Mouse (Mus musculus) heart, embryonic 13.5 days (tissue): ENCODE measurements at regions not wholly inside any gene's neighbourhood (a gene's known extent, or its start where the extent isn't known, plus 50 kb on each side); places are given as distances from the start of the nearest gene placed in this dataset.

ENCODE experiments used
- ATAC-seq: fragments of 200-750 bp; cut with Nextera tagmentation; 2 replicates; pipeline ENCODE4 v1.8.0; 2017; ENCODE audit warnings: moderate TSS enrichment; ENCODE audit not compliant: insufficient number of reproducible peaks, low FRiP score, low TSS enrichment; ENCODE audit errors: extremely low read depth
- H3K27ac ChIP-seq: fragments of 300-500 bp; sonication (generic); replicated peaks from 2 replicates; pipeline ENCODE4 v1.5.1; 2015; ENCODE audit warnings: moderate library complexity, mild to moderate bottlenecking, inconsistent platforms
- H3K27me3 ChIP-seq: fragments of 300-500 bp; sonication (generic); replicated peaks from 2 replicates; pipeline ENCODE4 v1.6.1; 2015; ENCODE audit warnings: mild to moderate bottlenecking, inconsistent platforms
- H3K36me3 ChIP-seq: fragments of 300-500 bp; sonication (generic); 2 replicates; pipeline ENCODE4 v1.6.1; 2015; ENCODE audit warnings: mild to moderate bottlenecking, inconsistent platforms
- H3K4me1 ChIP-seq: fragments of 300-500 bp; sonication (generic); 2 replicates; pipeline ENCODE4 v1.6.1; 2015; ENCODE audit warnings: inconsistent platforms
- H3K4me2 ChIP-seq: fragments of 300-500 bp; sonication (generic); 2 replicates; pipeline ENCODE4 v1.6.1; 2015; ENCODE audit warnings: inconsistent platforms, mild to moderate bottlenecking, moderate library complexity
- H3K4me3 ChIP-seq: fragments of 300-500 bp; sonication (generic); 2 replicates; pipeline ENCODE4 v1.5.1; 2015; ENCODE audit warnings: moderate library complexity, mild to moderate bottlenecking, inconsistent platforms
- H3K9ac ChIP-seq: fragments of 300-500 bp; sonication (generic); 2 replicates; pipeline ENCODE4 v1.6.1; 2015; ENCODE audit warnings: inconsistent platforms, mild to moderate bottlenecking, moderate library complexity
- H3K9me3 ChIP-seq: fragments of 300-500 bp; sonication (generic); 2 replicates; pipeline ENCODE4 v1.6.1; 2016; ENCODE audit warnings: inconsistent platforms
- WGBS: fragments of 180-500 bp; shearing (Covaris S2); methylation state at CpG from one replicate; pipeline ENCODE4 v1.1.7; 2015; ENCODE audit warnings: mixed read lengths; 5-methylcytosine and 5-hydroxymethylcytosine counted together

DNA sequence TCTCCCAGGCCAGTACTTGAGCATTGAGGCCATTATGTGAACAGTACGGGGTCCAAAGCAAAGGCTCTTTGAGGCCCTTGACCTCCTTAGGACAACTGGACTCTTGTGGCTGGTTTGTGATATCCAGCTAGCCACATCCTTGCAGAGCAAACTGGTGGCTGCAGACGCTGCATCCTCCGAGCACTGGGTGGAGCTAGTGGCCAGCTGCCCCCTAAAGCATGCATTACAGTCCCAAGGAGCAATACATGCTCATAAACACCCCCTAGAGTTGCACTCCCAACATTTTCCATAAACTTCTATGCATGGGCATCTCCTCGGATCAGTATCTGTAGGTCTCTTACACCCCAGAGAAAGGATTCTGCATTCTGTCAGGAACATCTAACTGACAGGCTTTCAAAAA, 86.4 kb upstream of the Zmiz1 start:
- H3K9ac ChIP-seq, result no peak overlapping the region
- peaks cover 5% of the 10 kb centered on the region for H3K36me3 ChIP-seq
- no peak overlapping the region for H3K4me2 ChIP-seq
- H3K4me1 ChIP-seq, result peaks cover 38% of the 10 kb centered on the region
- H3K4me3 ChIP-seq, result no peak overlapping the region
- H3K27ac ChIP-seq, result no peak overlapping the region
- H3K9me3 ChIP-seq, result peaks cover 5% of the 10 kb centered on the region; the same call in 1 of the 2 replicates
- no peaks in the 10 kb centered on the region for H3K27me3 ChIP-seq
- WGBS, result 38% methylated on average over 4 of the region's 4 CpGs
- no peak for ATAC-seq

DNA sequence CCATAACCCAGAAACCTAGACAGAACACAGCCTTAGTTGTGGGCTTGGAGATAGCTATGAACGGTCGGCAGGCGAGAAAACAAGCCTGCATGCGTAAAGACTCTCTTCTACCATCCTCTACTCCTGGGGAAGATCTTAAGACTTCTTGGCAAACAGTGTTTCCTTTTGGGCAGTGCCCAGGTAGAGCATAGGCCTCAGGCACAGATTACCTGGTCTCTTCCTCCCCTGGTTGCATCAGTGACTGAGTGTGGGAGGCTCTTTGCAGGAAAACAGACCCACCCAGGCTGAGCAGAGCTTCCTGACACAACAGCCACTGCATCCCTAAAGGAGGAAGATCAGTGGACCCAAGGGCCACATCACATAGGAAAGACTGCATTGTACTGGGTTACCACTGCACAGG, 85.8 kb upstream of the Zmiz1 start:
- H3K27ac ChIP-seq, result no peak overlapping the region
- H3K4me2 ChIP-seq, result no peak overlapping the region
- H3K36me3 ChIP-seq, result peaks cover 5% of the 10 kb centered on the region
- no peak for ATAC-seq
- peaks cover 39% of the 10 kb centered on the region for H3K4me1 ChIP-seq
- H3K27me3 ChIP-seq, result no peaks in the 10 kb centered on the region
- WGBS, result 87% methylated on average over 4 of the region's 4 CpGs
- no peak overlapping the region for H3K4me3 ChIP-seq
- peaks cover 5% of the 10 kb centered on the region; the same call in 1 of the 2 replicates for H3K9me3 ChIP-seq
- H3K9ac ChIP-seq, result no peak overlapping the region

DNA sequence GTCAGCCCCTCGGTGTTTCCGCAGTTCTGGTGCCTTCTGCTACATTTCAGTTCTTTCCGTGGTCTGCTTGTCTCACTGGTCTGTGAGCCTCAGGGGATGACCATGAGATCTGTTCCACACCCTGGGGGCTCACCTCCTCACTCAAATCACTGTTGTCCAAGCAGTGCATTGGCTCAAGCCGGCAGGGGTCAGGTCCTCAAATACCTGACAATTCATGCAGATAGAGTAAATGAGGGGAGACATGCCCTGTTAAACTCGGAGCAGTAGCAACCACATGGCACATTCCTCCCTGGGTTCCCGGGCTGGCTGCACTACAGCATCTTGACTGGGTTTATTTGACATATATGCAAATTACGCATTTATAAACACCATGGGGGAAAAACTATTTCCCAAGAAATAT, 84.0 kb upstream of the Zmiz1 start:
- H3K36me3 ChIP-seq, result no peaks in the 10 kb centered on the region
- no peak overlapping the region for H3K4me2 ChIP-seq
- H3K4me1 ChIP-seq, result peaks cover 52% of the 10 kb centered on the region
- H3K27ac ChIP-seq, result no peak overlapping the region
- H3K4me3 ChIP-seq, result no peak overlapping the region
- WGBS, result 75% methylated on average over 7 of the region's 7 CpGs
- no peak overlapping the region for H3K9ac ChIP-seq
- ATAC-seq, result no peak
- no peaks in the 10 kb centered on the region for H3K9me3 ChIP-seq
- H3K27me3 ChIP-seq, result no peaks in the 10 kb centered on the region

DNA sequence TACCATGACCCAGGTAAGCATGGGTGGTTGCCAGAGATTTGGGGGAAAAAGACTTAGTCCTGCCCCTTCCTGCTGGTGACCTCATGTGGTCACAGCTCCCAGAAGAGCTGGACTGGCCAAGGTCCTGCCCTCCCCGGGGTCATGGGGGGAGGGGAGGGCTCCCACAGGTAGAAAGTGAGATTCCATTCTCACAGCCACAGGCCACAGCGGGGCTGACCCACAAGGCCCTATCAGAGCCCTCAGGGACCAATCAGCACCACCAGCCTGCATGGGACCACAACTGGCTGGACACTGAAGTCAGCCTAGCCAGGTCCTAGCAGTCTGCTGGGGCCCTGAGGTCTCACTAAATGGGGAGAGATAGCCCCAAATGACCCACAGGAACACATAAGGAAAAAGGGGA, 81.9 kb upstream of the Zmiz1 start:
- peaks cover 37% of the 10 kb centered on the region for H3K4me1 ChIP-seq
- peak overlapping the region; percentile 88 for H3K9ac ChIP-seq
- no peaks in the 10 kb centered on the region for H3K36me3 ChIP-seq
- ATAC-seq, result no peak
- H3K27ac ChIP-seq, result peak overlapping the region; percentile 100
- H3K27me3 ChIP-seq, result no peaks in the 10 kb centered on the region
- 34% methylated on average over 2 of the region's 2 CpGs for WGBS
- H3K4me2 ChIP-seq, result peak overlapping the region; percentile 76
- H3K4me3 ChIP-seq, result peak overlapping the region; percentile 60; the same call in 1 of the 2 replicates
- H3K9me3 ChIP-seq, result no peaks in the 10 kb centered on the region

DNA sequence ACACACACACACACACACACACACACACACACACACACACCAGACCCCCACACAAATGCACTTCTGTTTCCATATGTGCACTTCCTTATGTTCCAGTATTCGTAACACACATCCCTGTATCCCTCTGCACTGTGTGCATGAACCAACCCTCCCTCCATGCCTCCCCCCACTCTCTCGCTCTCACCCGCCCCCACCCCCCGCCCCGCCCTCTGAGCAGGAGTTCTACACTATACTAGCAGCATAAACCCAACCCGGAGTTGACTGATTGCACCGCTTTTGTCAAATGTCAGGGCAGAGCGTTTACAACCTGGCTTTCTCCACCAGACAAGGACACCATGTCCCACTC, 81.5 kb upstream of the Zmiz1 start:
- WGBS, result 7% methylated on average over 8 of the region's 8 CpGs

DNA sequence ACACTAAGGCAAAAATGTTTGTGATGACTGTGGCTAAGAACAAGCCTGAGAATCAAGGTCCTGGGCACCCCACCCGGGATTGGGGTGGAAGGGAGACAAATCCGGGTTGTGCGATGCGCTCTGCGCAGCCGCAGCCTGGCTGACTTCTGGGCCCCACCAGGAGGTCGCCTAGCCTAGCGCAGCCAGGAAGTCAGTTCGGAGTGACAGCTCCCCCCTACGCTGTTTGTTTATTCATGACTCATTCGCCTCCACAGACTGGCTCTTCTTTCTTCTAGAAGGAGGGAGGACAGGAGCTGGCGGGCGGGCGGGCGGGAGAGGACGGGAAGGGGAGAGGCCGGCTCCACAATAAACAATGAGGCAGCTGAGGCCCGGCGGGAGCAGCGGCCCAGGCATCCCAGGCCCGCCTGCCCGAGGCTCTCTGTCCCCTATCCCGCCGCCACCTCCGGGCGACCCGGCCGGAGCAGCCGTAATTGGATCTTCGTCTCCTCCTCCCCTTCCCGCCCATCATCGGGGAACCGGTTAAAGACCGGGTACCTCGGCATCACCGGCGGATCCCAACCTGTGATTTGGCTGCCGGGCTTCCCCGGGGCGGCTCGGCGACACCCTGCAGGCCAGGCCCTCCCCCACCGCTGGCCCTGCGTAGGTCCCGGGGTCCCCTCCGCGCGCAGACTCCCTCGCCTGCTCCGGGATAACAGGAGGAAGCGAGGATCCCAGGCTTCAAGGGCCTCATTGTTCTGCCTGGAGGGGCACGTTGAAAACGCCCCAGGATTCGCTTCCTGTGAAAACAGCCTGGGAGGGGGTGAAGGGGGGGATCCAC, 80.9 kb upstream of the Zmiz1 start:
- Histone ChIP-seq H3K27ac (peak overlapping the region; percentile 100), H3K4me2 (peak overlapping the region; percentile 76), H3K4me1 (peaks cover 39% of the 10 kb centered on the region), H3K9ac (peak overlapping the region; percentile 88), H3K4me3 (peak overlapping the region; percentile 60), H3K36me3 (no peaks in the 10 kb centered on the region), H3K27me3 (no peaks in the 10 kb centered on the region), H3K9me3 (no peaks in the 10 kb centered on the region)
- peak; percentile 73 for ATAC-seq
- WGBS, result 1% methylated on average over 54 of the region's 54 CpGs

More for the DNA sequence above, 81.5 kb upstream of the Zmiz1 start:
- Histone ChIP-seq H3K27me3 (no peaks in the 10 kb centered on the region), H3K9ac (peak overlapping the region; percentile 88), H3K4me1 (peaks cover 39% of the 10 kb centered on the region), H3K4me3 (peak overlapping the region; percentile 60), H3K27ac (peak overlapping the region; percentile 100), H3K4me2 (peak overlapping the region; percentile 76), H3K9me3 (no peaks in the 10 kb centered on the region), H3K36me3 (no peaks in the 10 kb centered on the region)
- 0 out of 2 replicates have a peak, but pooled peaks have one; percentile 12 for ATAC-seq

DNA sequence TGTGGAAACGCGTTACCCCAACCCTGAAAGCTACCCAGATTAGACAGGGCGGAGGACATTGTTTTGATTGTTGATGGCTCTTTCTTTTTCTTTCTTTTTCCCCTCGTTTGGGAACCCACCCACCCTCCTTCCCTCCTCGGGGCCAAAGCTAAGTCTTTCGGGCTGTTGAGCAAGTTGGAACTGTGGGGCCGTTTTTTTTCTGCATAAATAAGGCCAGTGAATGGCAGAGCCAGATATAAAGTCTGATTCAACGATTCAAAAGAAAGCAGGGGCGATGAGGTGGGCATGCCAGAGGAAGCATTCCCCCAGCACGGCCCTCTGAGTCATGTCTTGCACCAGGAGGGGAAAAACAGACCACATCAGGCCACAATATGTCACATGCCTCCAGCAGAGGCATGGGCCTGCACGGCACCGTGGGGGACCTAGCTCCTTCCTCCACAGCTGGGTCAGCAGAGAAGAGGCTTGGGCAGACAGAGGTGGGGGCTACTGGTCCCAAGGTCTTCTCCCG, 80.2 kb upstream of the Zmiz1 start:
- ATAC-seq, result no peak
- Histone ChIP-seq H3K4me3 (peak overlapping the region; percentile 60), H3K9ac (peak overlapping the region; percentile 88), H3K9me3 (no peaks in the 10 kb centered on the region), H3K36me3 (no peaks in the 10 kb centered on the region), H3K4me1 (peaks cover 46% of the 10 kb centered on the region), H3K4me2 (peak overlapping the region; percentile 76), H3K27me3 (no peaks in the 10 kb centered on the region), H3K27ac (peak overlapping the region; percentile 100)
- 6% methylated on average over 13 of the region's 13 CpGs for WGBS

DNA sequence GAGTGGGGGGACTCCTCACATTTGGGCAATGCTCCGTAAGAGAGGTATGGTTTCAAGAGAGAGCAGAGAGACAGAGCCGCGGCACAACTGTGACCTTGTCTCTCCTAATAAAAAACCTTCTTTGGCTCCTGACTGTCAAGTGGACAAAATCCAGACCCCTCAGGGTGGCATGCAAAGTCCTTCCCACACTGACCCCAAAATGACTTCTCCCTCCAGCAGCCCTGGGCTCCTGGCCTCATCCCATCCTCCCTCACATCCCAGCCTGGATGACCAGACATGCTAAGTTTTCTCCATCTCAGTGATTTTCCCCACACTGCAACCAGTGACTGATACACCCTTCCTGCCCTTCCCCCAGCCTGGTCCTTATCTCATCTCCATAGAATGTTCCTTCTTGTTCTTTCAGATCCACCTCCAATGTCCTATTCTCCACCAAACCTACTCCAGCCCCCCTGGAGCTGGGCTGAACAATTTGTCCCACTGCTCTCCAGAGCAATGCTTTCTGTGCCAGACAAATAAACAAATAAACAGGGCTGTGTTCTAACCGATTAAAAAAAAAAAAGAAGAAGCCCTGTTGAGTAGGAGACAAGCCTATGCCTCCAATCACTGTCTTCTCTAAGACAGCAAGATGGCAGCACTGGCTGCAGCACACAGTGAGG, 75.7 kb upstream of the Zmiz1 start:
- Histone ChIP-seq H3K9ac (peak overlapping the region; percentile 52), H3K4me2 (peak overlapping the region; percentile 29), H3K4me1 (peaks cover 57% of the 10 kb centered on the region), H3K27ac (peak overlapping the region; percentile 78), H3K27me3 (no peaks in the 10 kb centered on the region), H3K9me3 (no peaks in the 10 kb centered on the region), H3K36me3 (no peaks in the 10 kb centered on the region), H3K4me3 (no peak overlapping the region)
- 28% methylated on average over 4 of the region's 4 CpGs for WGBS
- ATAC-seq, result no peak

DNA sequence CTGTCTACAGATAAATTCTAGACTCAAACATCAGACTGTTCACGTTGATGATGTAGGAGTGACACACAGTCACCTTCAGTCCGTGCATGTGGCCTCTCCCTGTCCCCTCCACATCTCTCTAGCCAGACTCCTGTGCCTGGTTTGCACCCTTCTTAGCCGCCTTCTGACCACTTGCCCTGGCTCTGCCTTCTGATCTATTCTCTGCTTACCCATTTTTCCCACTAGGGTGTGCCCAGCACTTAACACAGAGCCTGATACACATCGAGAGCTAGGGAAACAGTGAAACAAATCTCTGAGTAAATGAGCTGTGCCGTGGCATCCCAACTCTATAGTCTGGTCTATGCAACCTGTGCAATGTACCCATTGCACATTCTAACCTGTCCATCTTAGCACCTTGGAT, 73.3 kb upstream of the Zmiz1 start:
- Histone ChIP-seq H3K27ac (no peak overlapping the region), H3K9me3 (no peaks in the 10 kb centered on the region), H3K27me3 (no peaks in the 10 kb centered on the region), H3K36me3 (no peaks in the 10 kb centered on the region), H3K4me2 (no peak overlapping the region), H3K4me1 (peaks cover 52% of the 10 kb centered on the region), H3K4me3 (no peak overlapping the region), H3K9ac (no peak overlapping the region)
- ATAC-seq, result no peak
- 46% methylated on average over 5 of the region's 5 CpGs for WGBS

DNA sequence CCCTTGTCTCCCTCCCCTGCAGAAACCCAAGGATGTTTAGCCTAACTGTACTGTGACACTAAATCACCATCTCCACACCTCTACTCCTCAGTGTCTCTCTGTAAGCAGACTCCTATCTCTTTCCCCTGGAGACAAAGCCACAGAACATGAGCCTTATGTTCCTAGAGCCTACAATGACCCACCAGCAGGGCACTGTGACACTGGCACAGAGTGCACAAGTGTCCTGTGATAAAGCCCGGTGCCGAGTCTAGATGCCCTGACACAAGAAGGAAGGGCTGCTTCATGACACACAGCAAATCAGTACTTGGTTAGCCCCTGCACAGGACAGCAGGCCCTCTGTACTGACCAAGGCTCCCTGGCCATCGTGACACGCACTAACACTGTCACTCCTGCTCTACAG, 71.2 kb upstream of the Zmiz1 start:
- Histone ChIP-seq H3K4me3 (no peak overlapping the region), H3K27me3 (no peaks in the 10 kb centered on the region), H3K9ac (no peak overlapping the region), H3K36me3 (no peaks in the 10 kb centered on the region), H3K4me2 (no peak overlapping the region), H3K4me1 (peaks cover 38% of the 10 kb centered on the region), H3K27ac (no peak overlapping the region), H3K9me3 (no peaks in the 10 kb centered on the region)
- ATAC-seq, result no peak
- 70% methylated on average over 4 of the region's 4 CpGs for WGBS

DNA sequence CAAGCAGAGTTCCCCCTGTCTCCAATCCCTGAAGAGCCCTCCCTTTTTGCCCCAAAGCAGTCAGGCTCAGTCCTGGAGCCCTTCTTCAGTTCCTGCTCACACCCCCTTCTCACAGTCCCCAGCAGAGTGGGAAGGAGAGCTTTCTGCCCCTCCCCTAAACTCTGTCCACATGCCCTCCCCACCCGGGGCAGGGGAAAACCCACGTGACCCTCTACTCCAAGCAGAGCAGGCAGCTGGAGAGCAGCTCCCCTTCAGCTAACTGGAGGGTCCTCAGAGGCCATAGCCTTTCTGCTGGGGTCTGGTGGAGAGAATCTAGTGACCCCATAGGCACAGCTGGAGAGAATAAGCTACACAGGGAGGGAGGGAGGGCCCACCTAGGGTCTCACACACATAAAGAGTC, 69.7 kb upstream of the Zmiz1 start:
- Histone ChIP-seq H3K9me3 (no peaks in the 10 kb centered on the region), H3K4me2 (no peak overlapping the region), H3K4me3 (no peak overlapping the region), H3K4me1 (peaks cover 24% of the 10 kb centered on the region), H3K27ac (no peak overlapping the region), H3K36me3 (no peaks in the 10 kb centered on the region), H3K27me3 (no peaks in the 10 kb centered on the region), H3K9ac (peak overlapping the region; percentile 33; the same call in 1 of the 2 replicates)
- WGBS, result 10% methylated on average over 2 of the region's 2 CpGs
- ATAC-seq, result no peak
